Mouse (Mus musculus): ENCODE measurements around the gene Srgap2. TPM values are rescaled to one million over a fixed set of nuclear protein-coding genes. Genes with fewer than 3 reads are reported as not detected.

The Srgap2 gene
- polyA plus RNA-seq, 1 experiment from 2014 or later, result 24.5 TPM

DNA sequence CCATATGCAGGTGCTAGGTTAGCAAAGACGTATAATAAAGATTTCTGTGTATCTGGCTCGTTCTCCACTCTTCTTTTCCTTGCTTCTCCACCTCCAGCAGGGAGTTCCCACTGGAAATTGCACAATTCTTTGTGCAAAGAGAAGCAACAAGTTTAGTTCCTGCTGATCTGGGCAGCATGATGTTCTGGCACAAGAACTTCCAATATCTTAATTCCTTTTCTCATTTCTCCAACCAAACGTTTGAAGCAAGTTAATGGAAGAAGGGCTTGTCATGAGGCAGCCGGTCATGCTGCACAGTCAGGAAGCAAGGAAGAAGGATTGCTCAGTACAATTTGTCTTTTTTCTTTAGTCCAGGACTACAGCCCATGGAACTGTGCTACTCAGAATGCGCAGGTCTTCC is 78.8 kb downstream of the Srgap2 start:
- Histone ChIP-seq H3K4me2 (replicated peaks; ENCODE audit: low read depth, low read length) (no peak overlapping the region), H3K27ac (ENCODE audit: low read length) (no peak overlapping the region), H3K4me3 (ENCODE audit: low read depth, low read length) (no peak overlapping the region), H3K36me3 (ENCODE audit: control insufficient read depth, insufficient read depth, low read length) (no peaks in the 10 kb centered on the region), H3K27me3 (ENCODE audit: control insufficient read depth, insufficient read depth, low read length) (no peaks in the 10 kb centered on the region), H3K4me1 (ENCODE audit: control insufficient read depth, insufficient read depth, low read length) (0 out of 2 replicates have a peak, but pooled peaks cover 3% of the 10 kb centered on the region), H3K9ac (replicated peaks; ENCODE audit: low read depth, low read length) (no peak overlapping the region), H3K9me3 (ENCODE audit: control insufficient read depth, low read depth, low read length) (no peaks in the 10 kb centered on the region)
- no peak for ATAC-seq (ENCODE audit: insufficient number of reproducible peaks, insufficient read depth, low FRiP score, low read depth)
- WGBS, result 74% methylated on average over 5 of the region's 5 CpGs

DNA sequence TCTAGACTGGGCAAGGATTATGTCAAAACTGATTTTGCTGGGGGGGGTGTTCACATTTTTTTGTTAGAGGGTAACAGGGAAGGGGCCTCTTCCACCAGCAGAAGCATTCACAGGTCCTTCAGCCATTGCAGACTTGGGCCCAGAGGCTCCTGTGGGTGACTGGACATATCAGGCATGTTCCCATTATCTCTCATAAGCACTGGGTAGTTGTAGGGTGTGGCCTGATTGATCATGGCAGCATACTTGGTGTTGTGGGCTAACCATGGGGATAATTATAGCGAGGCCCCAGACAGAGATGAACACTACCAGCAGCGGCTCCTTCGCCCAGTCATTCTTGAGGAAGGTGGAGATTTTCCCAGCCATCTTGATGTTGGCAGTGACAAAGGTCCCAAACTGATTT is 79.8 kb downstream of the Srgap2 start:
- 91% methylated on average over 3 of the region's 3 CpGs for WGBS
- Histone ChIP-seq H3K4me1 (ENCODE audit: control insufficient read depth, insufficient read depth, low read length) (0 out of 2 replicates have a peak, but pooled peaks cover 3% of the 10 kb centered on the region), H3K4me2 (replicated peaks; ENCODE audit: low read depth, low read length) (no peak overlapping the region), H3K27me3 (ENCODE audit: control insufficient read depth, insufficient read depth, low read length) (no peaks in the 10 kb centered on the region), H3K27ac (ENCODE audit: low read length) (no peak overlapping the region), H3K36me3 (ENCODE audit: control insufficient read depth, insufficient read depth, low read length) (no peaks in the 10 kb centered on the region), H3K9me3 (ENCODE audit: control insufficient read depth, low read depth, low read length) (no peaks in the 10 kb centered on the region), H3K9ac (replicated peaks; ENCODE audit: low read depth, low read length) (no peak overlapping the region), H3K4me3 (ENCODE audit: low read depth, low read length) (no peak overlapping the region)
- peak; percentile 83; the same call in 1 of the 2 replicates for ATAC-seq (ENCODE audit: insufficient number of reproducible peaks, insufficient read depth, low FRiP score, low read depth)

DNA sequence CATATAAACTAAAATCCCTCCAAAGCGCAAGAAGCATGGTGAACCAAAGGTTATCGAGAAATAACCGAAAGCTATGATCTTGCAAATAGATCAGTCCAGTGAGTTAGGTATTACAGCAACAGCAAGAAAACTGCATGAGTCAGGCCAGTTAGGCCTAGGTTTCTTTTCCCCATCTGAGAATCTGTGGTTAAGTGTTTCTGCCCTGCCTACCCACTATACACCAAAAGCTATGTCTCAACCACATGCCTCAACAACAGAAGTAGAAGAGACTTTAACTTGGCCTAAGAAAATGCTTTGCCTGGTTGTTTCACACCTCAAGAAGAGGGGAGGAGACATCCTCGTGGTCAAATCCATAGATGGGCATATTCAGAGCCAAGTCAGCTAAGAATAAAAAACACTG is 80.6 kb downstream of the Srgap2 start:
- no peaks in the 10 kb centered on the region for H3K9me3 ChIP-seq (ENCODE audit: control insufficient read depth, low read depth, low read length)
- no peaks in the 10 kb centered on the region for H3K27me3 ChIP-seq (ENCODE audit: control insufficient read depth, insufficient read depth, low read length)
- no peak for ATAC-seq (ENCODE audit: insufficient number of reproducible peaks, insufficient read depth, low FRiP score, low read depth)
- no peak overlapping the region for H3K9ac ChIP-seq (replicated peaks; ENCODE audit: low read depth, low read length)
- WGBS, result 91% methylated on average over 4 of the region's 4 CpGs
- 0 out of 2 replicates have a peak, but pooled peaks cover 3% of the 10 kb centered on the region for H3K4me1 ChIP-seq (ENCODE audit: control insufficient read depth, insufficient read depth, low read length)
- H3K4me3 ChIP-seq (ENCODE audit: low read depth, low read length), result no peak overlapping the region
- no peaks in the 10 kb centered on the region for H3K36me3 ChIP-seq (ENCODE audit: control insufficient read depth, insufficient read depth, low read length)
- H3K4me2 ChIP-seq (replicated peaks; ENCODE audit: low read depth, low read length), result no peak overlapping the region
- no peak overlapping the region for H3K27ac ChIP-seq (ENCODE audit: low read length)

DNA sequence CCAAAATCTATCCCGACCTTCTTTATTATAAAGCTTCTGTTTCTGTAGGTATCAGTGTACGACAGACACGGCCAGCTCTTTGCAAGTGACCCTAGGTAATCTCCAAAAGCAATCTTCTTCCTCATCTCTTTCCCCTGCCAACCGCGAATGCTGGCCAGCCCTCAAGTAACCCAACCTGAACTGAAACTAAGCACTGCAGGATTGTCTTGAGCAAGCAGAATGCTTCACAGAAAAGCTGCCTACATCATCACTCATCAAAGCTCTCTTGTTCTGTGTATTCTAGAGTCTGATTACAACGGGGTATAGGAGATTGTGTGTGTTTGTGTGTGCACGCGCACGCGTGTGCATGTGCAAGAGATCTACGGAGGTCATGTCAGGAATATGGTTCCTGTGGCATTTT is 88.6 kb downstream of the Srgap2 start:
- Histone ChIP-seq H3K27ac (ENCODE audit: low read length) (no peak overlapping the region), H3K4me1 (ENCODE audit: control insufficient read depth, insufficient read depth, low read length) (0 out of 2 replicates have a peak, but pooled peaks cover under 1% of the 10 kb centered on the region), H3K9ac (replicated peaks; ENCODE audit: low read depth, low read length) (no peak overlapping the region), H3K36me3 (ENCODE audit: control insufficient read depth, insufficient read depth, low read length) (no peaks in the 10 kb centered on the region), H3K27me3 (ENCODE audit: control insufficient read depth, insufficient read depth, low read length) (no peaks in the 10 kb centered on the region), H3K4me2 (replicated peaks; ENCODE audit: low read depth, low read length) (no peak overlapping the region), H3K9me3 (ENCODE audit: control insufficient read depth, low read depth, low read length) (no peaks in the 10 kb centered on the region), H3K4me3 (ENCODE audit: low read depth, low read length) (no peak overlapping the region)
- 88% methylated on average over 11 of the region's 11 CpGs for WGBS
- ATAC-seq (ENCODE audit: insufficient number of reproducible peaks, insufficient read depth, low FRiP score, low read depth), result no peak

DNA sequence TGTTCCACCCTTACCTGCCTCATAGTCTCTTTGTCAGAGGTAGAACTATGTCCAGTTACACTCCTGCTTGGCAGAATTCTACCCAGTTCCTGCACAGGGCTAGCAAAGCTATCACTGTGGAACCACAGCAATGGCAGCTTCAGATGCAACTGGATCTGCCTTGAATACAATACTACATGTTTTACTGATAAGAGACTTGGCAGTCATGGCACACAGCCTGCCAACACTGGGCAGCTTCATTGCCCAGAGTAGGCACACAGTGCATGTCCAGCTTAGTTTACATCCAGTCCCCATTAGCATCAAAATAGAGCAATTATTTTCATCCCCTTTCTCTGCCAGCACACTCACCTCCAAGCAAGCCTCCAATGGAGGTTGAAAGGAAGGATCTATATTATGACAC is 89.2 kb downstream of the Srgap2 start:
- Histone ChIP-seq H3K9ac (replicated peaks; ENCODE audit: low read depth, low read length) (no peak overlapping the region), H3K4me2 (replicated peaks; ENCODE audit: low read depth, low read length) (no peak overlapping the region), H3K4me1 (ENCODE audit: control insufficient read depth, insufficient read depth, low read length) (no peaks in the 10 kb centered on the region), H3K4me3 (ENCODE audit: low read depth, low read length) (no peak overlapping the region), H3K36me3 (ENCODE audit: control insufficient read depth, insufficient read depth, low read length) (no peaks in the 10 kb centered on the region), H3K27me3 (ENCODE audit: control insufficient read depth, insufficient read depth, low read length) (no peaks in the 10 kb centered on the region), H3K27ac (ENCODE audit: low read length) (no peak overlapping the region), H3K9me3 (ENCODE audit: control insufficient read depth, low read depth, low read length) (no peaks in the 10 kb centered on the region)
- no peak for ATAC-seq (ENCODE audit: insufficient number of reproducible peaks, insufficient read depth, low FRiP score, low read depth)

DNA sequence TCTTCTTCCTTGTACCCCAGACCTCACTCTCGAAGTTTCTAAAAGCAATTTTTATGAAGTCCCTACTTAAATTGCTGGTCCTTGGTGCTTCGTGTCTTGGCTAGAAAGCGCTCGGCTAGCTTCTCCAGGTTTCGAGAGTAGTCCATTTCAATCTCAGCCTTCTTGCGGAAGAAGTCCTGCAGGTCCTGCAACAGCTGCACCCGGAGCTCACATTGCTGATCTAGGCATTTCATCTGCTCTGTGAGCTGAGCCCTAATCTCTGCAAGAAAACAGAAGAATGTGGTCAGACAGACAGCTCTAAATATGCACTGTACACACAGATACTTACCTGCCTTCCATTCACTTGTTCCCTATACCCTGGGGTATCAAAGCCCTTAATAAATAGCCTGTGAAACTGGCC is 90.5 kb downstream of the Srgap2 start:
- H3K27ac ChIP-seq (ENCODE audit: low read length), result no peak overlapping the region; the same call in 1 of the 2 replicates
- H3K9me3 ChIP-seq (ENCODE audit: control insufficient read depth, low read depth, low read length), result no peaks in the 10 kb centered on the region
- WGBS, result 63% methylated on average over 7 of the region's 7 CpGs
- H3K36me3 ChIP-seq (ENCODE audit: control insufficient read depth, insufficient read depth, low read length), result no peaks in the 10 kb centered on the region
- no peaks in the 10 kb centered on the region for H3K27me3 ChIP-seq (ENCODE audit: control insufficient read depth, insufficient read depth, low read length)
- no peak overlapping the region for H3K9ac ChIP-seq (replicated peaks; ENCODE audit: low read depth, low read length)
- no peak overlapping the region for H3K4me3 ChIP-seq (ENCODE audit: low read depth, low read length)
- peaks cover 7% of the 10 kb centered on the region for H3K4me1 ChIP-seq (ENCODE audit: control insufficient read depth, insufficient read depth, low read length)
- no peak for ATAC-seq (ENCODE audit: insufficient number of reproducible peaks, insufficient read depth, low FRiP score, low read depth)
- no peak overlapping the region for H3K4me2 ChIP-seq (replicated peaks; ENCODE audit: low read depth, low read length)

DNA sequence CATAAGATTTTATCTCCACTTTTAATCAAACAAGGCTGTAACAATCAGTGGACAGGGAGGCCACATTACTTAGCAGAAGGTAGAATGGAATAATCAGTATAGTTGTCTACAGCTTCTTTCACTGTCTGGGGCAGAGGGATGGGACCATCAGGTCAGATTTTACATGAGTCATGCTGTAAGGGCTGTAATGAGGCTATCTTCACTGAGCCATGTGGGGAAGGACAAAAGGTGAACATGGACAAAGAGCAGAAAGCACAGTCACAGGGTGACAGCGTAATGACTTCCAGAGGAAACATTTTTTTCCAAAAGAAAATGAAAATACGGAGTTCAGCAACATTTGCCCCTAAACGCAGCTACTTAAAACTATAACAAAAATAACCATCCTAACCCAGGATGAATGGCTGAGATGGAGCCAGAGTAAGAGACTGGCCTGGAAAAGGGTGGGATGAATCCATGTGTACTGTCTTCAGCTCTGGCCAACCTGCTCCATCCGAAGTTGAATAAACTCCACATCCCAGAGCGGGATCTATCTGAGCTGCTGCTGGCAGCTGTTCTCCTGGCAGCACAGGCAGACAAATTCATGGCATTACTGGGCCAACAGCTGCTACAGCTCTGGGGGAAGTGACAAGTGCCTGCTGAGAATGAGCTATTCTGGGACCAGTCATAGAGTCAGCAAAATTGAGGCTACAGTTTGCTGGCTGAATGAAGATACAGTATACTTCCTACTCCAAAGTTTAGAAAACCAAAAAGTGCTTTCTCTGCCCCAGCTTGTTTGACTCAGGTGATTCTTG is 95.5 kb downstream of the Srgap2 start:
- H3K9ac ChIP-seq (replicated peaks; ENCODE audit: low read depth, low read length), result no peak overlapping the region
- 47% methylated on average over 5 of the region's 5 CpGs for WGBS
- H3K4me3 ChIP-seq (ENCODE audit: low read depth, low read length), result no peak overlapping the region
- no peak overlapping the region for H3K4me2 ChIP-seq (replicated peaks; ENCODE audit: low read depth, low read length)
- peaks cover 15% of the 10 kb centered on the region for H3K4me1 ChIP-seq (ENCODE audit: control insufficient read depth, insufficient read depth, low read length)
- no peaks in the 10 kb centered on the region for H3K9me3 ChIP-seq (ENCODE audit: control insufficient read depth, low read depth, low read length)
- H3K27me3 ChIP-seq (ENCODE audit: control insufficient read depth, insufficient read depth, low read length), result no peaks in the 10 kb centered on the region
- ATAC-seq (ENCODE audit: insufficient number of reproducible peaks, insufficient read depth, low FRiP score, low read depth), result peak; percentile 46; the same call in 1 of the 2 replicates
- H3K36me3 ChIP-seq (ENCODE audit: control insufficient read depth, insufficient read depth, low read length), result no peaks in the 10 kb centered on the region
- no peak overlapping the region for H3K27ac ChIP-seq (ENCODE audit: low read length)

DNA sequence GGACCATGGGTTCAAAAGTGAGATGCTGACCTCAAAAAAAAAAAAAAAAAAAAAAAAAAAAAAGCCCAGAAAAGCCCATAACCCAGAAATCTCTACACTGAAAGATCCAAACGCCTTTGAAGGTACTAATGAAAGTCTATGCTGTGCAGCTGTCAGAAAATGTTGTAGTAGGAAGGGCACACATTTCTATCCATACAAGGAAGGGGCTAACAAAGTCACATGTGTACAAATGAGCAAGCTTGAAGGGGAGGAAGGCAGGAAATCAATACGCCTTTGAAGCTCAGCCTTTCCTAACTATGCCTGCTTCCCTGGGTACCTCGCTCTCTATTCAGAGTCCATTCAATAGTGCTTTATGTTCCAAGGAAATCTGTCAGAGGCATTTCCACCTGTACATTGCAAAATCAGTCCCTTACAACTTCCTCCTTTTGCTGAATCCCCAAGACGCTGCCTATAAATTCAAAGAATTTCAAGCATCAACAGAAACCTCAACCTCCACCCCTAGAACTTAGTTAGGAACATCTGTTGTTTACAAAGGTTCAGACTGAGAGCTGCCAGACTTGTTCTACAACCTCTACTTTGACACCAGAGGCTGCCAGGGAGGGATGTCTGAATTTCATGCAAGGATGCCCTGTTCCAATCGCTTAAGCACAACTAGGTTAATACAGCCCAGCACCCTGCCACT is 99.9 kb downstream of the Srgap2 start:
- Histone ChIP-seq H3K9me3 (ENCODE audit: control insufficient read depth, low read depth, low read length) (no peaks in the 10 kb centered on the region), H3K36me3 (ENCODE audit: control insufficient read depth, insufficient read depth, low read length) (no peaks in the 10 kb centered on the region), H3K4me2 (replicated peaks; ENCODE audit: low read depth, low read length) (no peak overlapping the region; the same call in 1 of the 2 replicates), H3K27ac (ENCODE audit: low read length) (no peak overlapping the region), H3K4me3 (ENCODE audit: low read depth, low read length) (no peak overlapping the region), H3K9ac (replicated peaks; ENCODE audit: low read depth, low read length) (no peak overlapping the region), H3K27me3 (ENCODE audit: control insufficient read depth, insufficient read depth, low read length) (no peaks in the 10 kb centered on the region), H3K4me1 (ENCODE audit: control insufficient read depth, insufficient read depth, low read length) (peaks cover 13% of the 10 kb centered on the region)
- ATAC-seq (ENCODE audit: insufficient number of reproducible peaks, insufficient read depth, low FRiP score, low read depth), result peak; percentile 63; the same call in 1 of the 2 replicates
- WGBS, result 25% methylated on average over 5 of the region's 5 CpGs

Data from stomach, embryonic 14.5 days (tissue).